Mouse (Mus musculus) heart, postnatal 0 days (tissue): ENCODE results near the gene 1700049E17Rik1.
"Not testable (repeated sequence)": the region's sequence is repeated elsewhere in the genome, so short reads cannot be mapped to it uniquely, and the experiment has no call there.

Experiments used
- CTCF ChIP-seq: IDR thresholded peaks from 2 replicates; pipeline ENCODE4 v1.5.1; 2016; ENCODE audit warnings: antibody characterized with exemption, control low read depth, low read depth
- EP300 ChIP-seq: IDR thresholded peaks from 2 replicates; pipeline ENCODE4 v1.6.1; 2016; ENCODE audit warnings: antibody characterized with exemption, low read depth

DNA sequence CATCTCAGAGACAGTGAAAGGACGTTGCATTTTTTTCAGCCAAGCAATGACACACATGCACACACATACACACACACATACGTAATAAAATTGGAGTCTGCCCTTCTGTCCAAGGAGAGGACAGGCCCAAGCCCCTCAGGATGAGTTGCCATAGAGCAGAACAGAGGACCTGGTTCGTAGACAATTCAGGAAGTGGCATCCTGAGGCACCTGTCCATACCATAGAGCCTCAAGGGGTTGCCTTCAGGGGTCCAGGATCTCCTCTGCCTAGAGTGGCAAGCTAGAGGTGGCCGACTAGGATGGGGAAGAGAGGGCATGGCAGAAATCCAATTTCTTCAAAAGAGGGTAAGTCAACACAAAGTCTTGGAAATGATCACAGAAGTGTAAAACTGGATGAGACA is 39.3 kb downstream of the 1700049E17Rik1 start:
- not testable (repeated sequence) for TF ChIP-seq CTCF, EP300
